Comparison of ENCODE assay signal across 10 mouse cellular contexts in genomic region chr11:120160478-120160877, GRCm38 (mm10). TPM values are rescaled to one million over a fixed set of nuclear protein-coding genes. Genes with fewer than 3 reads are reported as not detected.
DNase-seq lines count a peak whose midpoint lies in the region; ATAC-seq and TF ChIP-seq lines count a peak whose summit lies in the region.
"Had no signal": no experiment of that assay in that cellular context is flagged by ENCODE, and none has a peak within 500 bp of the region (broad histone marks: within the 10 kb centered on the region; RNA-seq: fewer than 3 reads in every experiment).

No protein-coding gene starts in this region.

- H3K9ac ChIP-seq in heart, adult 2 months (ENCODE audit: low read depth, low read length) = no peak overlapping the region
- H3K9ac ChIP-seq in stomach, embryonic 16.5 days (ENCODE audit: low read length) = no peak overlapping the region
- H3K9ac ChIP-seq: hindbrain, embryonic 15.5 days had no signal

- TF ChIP-seq POLR2A in heart, adult 2 months (IDR thresholded peaks at IDR 0.05; ENCODE audit: insufficient read depth, low read depth, low read length) = no peak
- no peak for TF ChIP-seq POLR2A in testis, adult 2 months (IDR thresholded peaks at IDR 0.05; ENCODE audit: control insufficient read depth, low read depth, low read length)

- TF ChIP-seq EP300 in heart, adult 2 months (IDR thresholded peaks at IDR 0.05; ENCODE audit: insufficient read depth, low read depth, low read length) = no peak

- intact Hi-C loops in heart, adult 2 months (cut with DNase I) = no loop called here

- no peaks in the 10 kb centered on the region for H3K27me3 ChIP-seq in heart, adult 2 months (ENCODE audit: control insufficient read depth, insufficient read depth, low read length)
- no peaks in the 10 kb centered on the region for H3K27me3 ChIP-seq in testis, adult 2 months (ENCODE audit: control insufficient read depth, insufficient read depth, low read length)
- H3K27me3 ChIP-seq in stomach, embryonic 16.5 days (ENCODE audit: control insufficient read depth, insufficient read depth, low read length) = no peaks in the 10 kb centered on the region
- H3K27me3 ChIP-seq: hindbrain, embryonic 15.5 days had no signal

- peaks cover 7% of the 10 kb centered on the region for H3K4me1 ChIP-seq in heart, adult 2 months (ENCODE audit: control insufficient read depth, insufficient read depth, low read length)
- no peaks in the 10 kb centered on the region for H3K4me1 ChIP-seq in testis, adult 2 months (ENCODE audit: control insufficient read depth, insufficient read depth, low read length)
- H3K4me1 ChIP-seq in stomach, embryonic 16.5 days (ENCODE audit: control insufficient read depth, insufficient read depth, low read length) = peaks cover 15% of the 10 kb centered on the region

- no peaks in the 10 kb centered on the region for H3K79me2 ChIP-seq in heart, adult 2 months (replicated peaks; ENCODE audit: control insufficient read depth, insufficient read depth, low read length)

- H3K4me3 ChIP-seq in heart, adult 2 months = no peak overlapping the region
- no peak overlapping the region for H3K4me3 ChIP-seq in testis, adult 2 months (ENCODE audit: control insufficient read depth, low read depth, low read length)
- no peak overlapping the region for H3K4me3 ChIP-seq in stomach, embryonic 16.5 days (replicated peaks; ENCODE audit: low read length)
- H3K4me3 ChIP-seq: hindbrain, embryonic 15.5 days had no signal

- H3K36me3 ChIP-seq in heart, adult 2 months (ENCODE audit: control insufficient read depth, insufficient read depth, low read length) = no peaks in the 10 kb centered on the region
- no peaks in the 10 kb centered on the region for H3K36me3 ChIP-seq in testis, adult 2 months (ENCODE audit: control insufficient read depth, insufficient read depth, low read length)
- H3K36me3 ChIP-seq in stomach, embryonic 16.5 days (ENCODE audit: control insufficient read depth, insufficient read depth, low read length) = no peaks in the 10 kb centered on the region
- H3K36me3 ChIP-seq: hindbrain, embryonic 15.5 days had no signal

- no peaks in the 10 kb centered on the region for H3K9me3 ChIP-seq in stomach, embryonic 16.5 days (replicated peaks; ENCODE audit: control insufficient read depth, low read length)
- H3K9me3 ChIP-seq: hindbrain, embryonic 15.5 days had no signal

- peak; percentile 67 for TF ChIP-seq CTCF in heart, adult 2 months (IDR thresholded peaks at IDR 0.05)
- TF ChIP-seq CTCF in testis, adult 2 months (IDR thresholded peaks at IDR 0.05; ENCODE audit: control insufficient read depth, insufficient read depth, insufficient replicate concordance, low read depth, low read length) = peak; percentile 20; the same call in 1 of the 2 replicates

- ATAC-seq in common myeloid progenitor, adult 5-6 weeks (replicated peaks; ENCODE audit: low read depth, poor library complexity, severe bottlenecking) = 0 out of 2 replicates have a peak, but pooled peaks have one; percentile 36
- ATAC-seq in stomach, embryonic 16.5 days (ENCODE audit: insufficient read depth, low FRiP score) = peak; percentile 4; the same call in 1 of the 2 replicates

- no peak overlapping the region for H3K27ac ChIP-seq in heart, adult 2 months
- H3K27ac ChIP-seq in testis, adult 2 months (ENCODE audit: control insufficient read depth, insufficient read depth, low read depth, low read length) = no peak overlapping the region
- no peak overlapping the region for H3K27ac ChIP-seq in stomach, embryonic 16.5 days (ENCODE audit: low read length)
- H3K27ac ChIP-seq: hindbrain, embryonic 15.5 days; macrophage had no signal

- no peak overlapping the region for H3K4me2 ChIP-seq in stomach, embryonic 16.5 days (ENCODE audit: low read depth, low read length)
- H3K4me2 ChIP-seq: hindbrain, embryonic 15.5 days had no signal

- WGBS in heart, adult 2 months = 82% methylated on average over 4 of the region's 4 CpGs
- WGBS in stomach, embryonic 16.5 days = 72% methylated on average over 4 of the region's 4 CpGs

- no peak for DNase-seq in heart, adult 2 months
- DNase-seq in heart, adult 8-10 months (ENCODE audit: low spot score) = no peak
- DNase-seq in testis, postnatal 14 days (ENCODE audit: low spot score) = no peak
- no peak for DNase-seq in gastrocnemius, adult 8-10 months (ENCODE audit: low spot score in 2 of 2)
- DNase-seq in layer of hippocampus, adult 9-10 months (ENCODE audit: low spot score) = no peak

RNA-seq across cellular contexts. Expression of gene Slc38a10, which starts 9.3 kb away (rescaled TPM):
- total RNA-seq in heart, adult 2 months (2021) = 10 to 100 TPM; 83.1 to 89.6 TPM
- polyA plus RNA-seq in heart, adult 2 months (2012; rRNA removed) = 84.5 and 128 TPM in 2 replicates
- 100 to 1,000 TPM in 1 of 4 experiments, 10 to 100 TPM in 3; 88.9 to 104 (median 91.6) TPM for total RNA-seq in heart, adult 8-10 months (2022)
- 76.3 and 90.4 TPM in 2 replicates for polyA plus RNA-seq in testis, adult 2 months (2012; rRNA removed)
- total RNA-seq in common myeloid progenitor, adult 5-6 weeks (2017) = 49.5 and 55.3 TPM in 2 replicates
- polyA plus RNA-seq in stomach, embryonic 16.5 days (2015; fragmentation: Nextera tagmentation; extraction: Ambion mirVana) = 95.9 and 99.2 TPM in 2 replicates
- total RNA-seq in gastrocnemius, adult 8-10 months (2022) = 10 to 100 TPM; 36.3 to 53.3 (median 39.2) TPM
